Mouse (Mus musculus) G1E (cell line): ENCODE data around the gene Col26a1. TPM values are rescaled to one million over a fixed set of nuclear protein-coding genes. Genes with fewer than 3 reads are reported as not detected.

Experiments used
- ATAC-seq: 2 replicates; pipeline ENCODE4 v1.8.0; 2016; ENCODE audit warnings: mild to moderate bottlenecking; ENCODE audit not compliant: insufficient number of reproducible peaks, poor library complexity, low FRiP score, severe bottlenecking; ENCODE audit errors: extremely low read depth
- DNase-seq: peaks from one replicate; pipeline ENCODE4 v3.0.0; 2012; ENCODE audit warnings: low spot score
- H3K27me3 ChIP-seq: 2 replicates; pipeline ENCODE4 v1.6.1; 2012; ENCODE audit warnings: mild to moderate bottlenecking, low read length, inconsistent platforms; ENCODE audit not compliant: insufficient read depth
- H3K36me3 ChIP-seq: replicated peaks from 2 replicates; pipeline ENCODE3; 2012; ENCODE audit warnings: mild to moderate bottlenecking, inconsistent platforms
- H3K4me1 ChIP-seq: 2 replicates; pipeline ENCODE4 v1.6.1; 2012; ENCODE audit warnings: low read depth, low read length, inconsistent platforms, mixed read lengths; ENCODE audit not compliant: insufficient read depth
- H3K4me3 ChIP-seq: 2 replicates; pipeline ENCODE4 v1.5.1; 2012; ENCODE audit warnings: low read depth, mild to moderate bottlenecking, inconsistent platforms, low read length, moderate library complexity, mixed read lengths
- H3K9me3 ChIP-seq: replicated peaks from 2 replicates; pipeline ENCODE4 v1.6.1; 2012; ENCODE audit warnings: inconsistent platforms
- CTCF ChIP-seq: IDR thresholded peaks from 2 replicates; pipeline ENCODE4 v1.5.1; 2012; ENCODE audit warnings: low read depth, low read length, inconsistent platforms, mixed read lengths
- GATA1 ChIP-seq: IDR thresholded peaks from 2 replicates; pipeline ENCODE4 v1.6.1; 2012; ENCODE audit warnings: borderline replicate concordance, low read length, inconsistent platforms, mixed read lengths
- GATA2 ChIP-seq: IDR thresholded peaks from 2 replicates; pipeline ENCODE4 v1.6.1; 2012; ENCODE audit warnings: low read depth, low read length, inconsistent platforms, borderline replicate concordance
- POLR2AphosphoS5 ChIP-seq: IDR thresholded peaks from 2 replicates; pipeline ENCODE4 v1.6.1; 2012; ENCODE audit warnings: low read depth, low read length, inconsistent platforms; ENCODE audit not compliant: insufficient replicate concordance
- TAL1 ChIP-seq: conservative IDR thresholded peaks from 2 replicates; pipeline ENCODE4 v1.6.1; 2012; ENCODE audit warnings: low read depth, low read length, inconsistent platforms, mixed read lengths
- polyA plus RNA-seq: library from polyadenylated mRNA; stranded (reverse); fragments of >175 nt; gene quantifications from 2 replicates; pipeline ENCODE4 v1.2.3, GENCODE M21; 2012
- total RNA-seq, 2 experiments: library from RNA; stranded (forward) in 1 of 2; stranded (reverse) in 1 of 2; fragments of 200-1000 nt in 1 of 2; fragments of >200 nt in 1 of 2; fragmentation: Nextera tagmentation in 1 of 2; gene quantifications; 2 replicates each; pipeline ENCODE4 v1.2.3; 2014 to 2017

Col26a1 gene
- total and polyA plus RNA-seq, 3 experiments, result 0.38 TPM; not detected in 2

DNA sequence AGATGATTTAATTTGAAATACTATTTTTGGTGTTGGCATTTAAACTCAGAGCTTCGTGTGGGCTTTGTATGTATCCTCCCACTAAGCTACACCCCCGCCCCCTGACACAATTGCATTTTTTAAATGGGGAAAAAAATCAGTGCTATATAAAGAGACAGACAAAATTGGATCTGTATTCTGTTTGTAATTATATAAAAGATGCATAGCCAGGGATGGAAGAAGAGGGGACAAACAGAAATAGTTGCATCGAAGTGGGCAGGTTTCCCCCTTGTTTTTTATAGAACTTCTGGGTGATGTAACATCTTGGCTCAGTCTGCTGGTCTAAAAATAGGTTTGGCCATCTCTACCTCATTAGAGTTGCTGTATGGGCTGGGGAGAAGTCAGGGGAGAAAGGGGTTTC is 107.5 kb downstream of the Col26a1 start:
- Histone ChIP-seq H3K9me3 (peaks cover 6% of the 10 kb centered on the region), H3K27me3 (0 out of 2 replicates have a peak, but pooled peaks cover 5% of the 10 kb centered on the region), H3K36me3 (no peaks in the 10 kb centered on the region), H3K4me1 (no peaks in the 10 kb centered on the region), H3K4me3 (no peak overlapping the region)
- TF ChIP-seq POLR2AphosphoS5, result no peak
- no peak for TF ChIP-seq GATA2
- no peak for TF ChIP-seq GATA1
- TF ChIP-seq CTCF, result no peak
- no peak for TF ChIP-seq TAL1
- no peak for DNase-seq
- ATAC-seq, result no peak

DNA sequence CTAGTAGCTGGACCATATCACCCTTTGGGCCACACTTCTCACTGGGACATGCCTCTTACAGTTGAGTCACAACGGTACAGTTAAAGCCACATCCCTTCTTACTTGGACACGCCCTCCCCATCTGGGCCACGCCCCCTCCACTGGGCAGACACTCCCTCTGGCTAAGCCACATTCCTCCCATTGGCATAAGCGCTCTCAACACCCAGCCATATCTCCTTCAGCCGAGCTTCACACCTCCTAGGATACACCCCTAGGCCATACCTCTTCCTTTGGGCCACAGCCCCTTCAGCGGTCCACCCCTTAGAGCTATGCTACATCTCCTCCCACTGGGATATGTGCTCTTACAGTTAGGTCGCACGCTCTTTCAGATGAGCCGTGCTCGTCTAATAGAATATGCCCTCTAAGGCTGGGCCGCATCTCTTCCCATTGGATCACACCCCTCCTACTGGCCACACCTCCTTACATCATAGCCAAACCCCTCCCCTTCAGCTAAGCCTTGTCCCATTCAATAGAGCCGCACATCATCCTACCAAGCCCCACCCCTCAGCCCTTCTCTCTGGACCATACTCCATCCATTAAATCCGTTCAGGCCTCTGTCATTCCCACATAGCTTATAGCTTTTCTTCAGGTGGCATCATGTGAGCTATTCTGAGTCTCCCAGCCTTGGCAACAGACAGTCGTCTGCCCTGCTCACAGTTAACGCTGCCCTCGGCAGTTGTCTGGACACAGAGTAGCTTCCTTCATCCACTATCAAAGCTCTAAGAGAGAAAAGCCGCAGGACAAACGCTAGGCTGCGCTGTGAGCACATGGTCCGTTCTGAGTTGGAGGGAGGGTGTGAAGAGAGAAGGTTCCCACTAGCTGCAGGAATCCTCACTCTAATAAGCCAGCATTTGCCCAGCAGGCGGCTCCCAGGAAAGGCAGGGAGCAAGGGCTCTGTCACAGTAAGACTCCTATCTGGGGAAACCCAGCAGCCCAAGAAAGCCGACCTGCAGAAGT is 109.7 kb downstream of the Col26a1 start:
- DNase-seq (no peak), ATAC-seq (no peak)
- Histone ChIP-seq H3K4me3 (no peak overlapping the region), H3K36me3 (no peaks in the 10 kb centered on the region), H3K27me3 (0 out of 2 replicates have a peak, but pooled peaks cover 5% of the 10 kb centered on the region), H3K9me3 (peaks cover 6% of the 10 kb centered on the region), H3K4me1 (no peaks in the 10 kb centered on the region)
- TF ChIP-seq GATA1, result no peak
- no peak for TF ChIP-seq GATA2
- TF ChIP-seq TAL1, result no peak
- TF ChIP-seq CTCF, result no peak
- no peak for TF ChIP-seq POLR2AphosphoS5

DNA sequence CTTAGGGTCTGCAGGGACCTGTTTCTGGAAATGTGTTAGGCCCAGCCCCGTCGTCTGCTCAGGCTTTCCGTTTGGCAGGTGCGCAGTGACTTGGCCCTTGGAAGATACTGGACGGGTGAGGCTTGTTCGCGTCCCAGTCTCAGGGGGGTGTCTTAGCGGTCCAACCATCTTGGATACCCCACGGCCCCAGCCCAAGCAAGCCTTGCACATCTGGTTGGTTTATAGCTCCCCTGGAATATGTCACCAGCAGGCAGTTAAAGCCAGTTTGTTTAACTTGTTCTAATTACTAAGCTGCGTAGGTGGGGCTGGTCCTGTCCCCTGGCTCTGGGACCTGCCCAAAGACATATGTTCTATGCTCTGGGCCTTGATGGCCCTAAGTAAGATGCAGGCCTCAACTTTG is 111.9 kb downstream of the Col26a1 start:
- DNase-seq (no peak), ATAC-seq (no peak)
- Histone ChIP-seq H3K36me3 (no peaks in the 10 kb centered on the region), H3K27me3 (0 out of 2 replicates have a peak, but pooled peaks cover 5% of the 10 kb centered on the region), H3K9me3 (peaks cover 6% of the 10 kb centered on the region), H3K4me3 (no peak overlapping the region), H3K4me1 (no peaks in the 10 kb centered on the region)
- no peak for TF ChIP-seq GATA1
- no peak for TF ChIP-seq GATA2
- no peak for TF ChIP-seq POLR2AphosphoS5
- TF ChIP-seq TAL1, result no peak
- TF ChIP-seq CTCF, result no peak

DNA sequence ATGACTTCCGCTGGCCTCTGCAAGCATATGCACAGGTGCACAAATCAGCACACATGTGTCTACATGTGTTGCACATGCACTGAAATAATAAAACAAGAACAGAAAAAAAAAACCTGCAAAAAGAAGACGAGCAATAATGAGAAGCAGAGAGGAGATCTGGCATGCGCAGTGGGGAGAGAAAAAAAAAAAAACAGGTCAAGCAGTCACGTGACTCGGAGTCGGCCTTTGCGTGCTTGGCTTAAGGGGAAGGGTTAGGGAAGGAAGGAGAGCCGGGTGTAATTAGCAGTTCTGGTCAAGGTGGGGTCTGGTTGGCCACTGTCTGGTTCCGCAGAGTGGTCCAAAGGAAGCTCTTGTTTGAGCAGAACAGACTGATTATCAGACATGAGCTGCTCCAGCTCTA is 115.7 kb downstream of the Col26a1 start:
- no peak for TF ChIP-seq GATA1
- TF ChIP-seq CTCF, result no peak
- TF ChIP-seq POLR2AphosphoS5, result no peak
- no peak for TF ChIP-seq TAL1
- no peak for TF ChIP-seq GATA2
- Histone ChIP-seq H3K4me1 (no peaks in the 10 kb centered on the region), H3K9me3 (no peaks in the 10 kb centered on the region), H3K4me3 (no peak overlapping the region), H3K27me3 (no peaks in the 10 kb centered on the region), H3K36me3 (no peaks in the 10 kb centered on the region)
- DNase-seq, result no peak
- no peak for ATAC-seq

DNA sequence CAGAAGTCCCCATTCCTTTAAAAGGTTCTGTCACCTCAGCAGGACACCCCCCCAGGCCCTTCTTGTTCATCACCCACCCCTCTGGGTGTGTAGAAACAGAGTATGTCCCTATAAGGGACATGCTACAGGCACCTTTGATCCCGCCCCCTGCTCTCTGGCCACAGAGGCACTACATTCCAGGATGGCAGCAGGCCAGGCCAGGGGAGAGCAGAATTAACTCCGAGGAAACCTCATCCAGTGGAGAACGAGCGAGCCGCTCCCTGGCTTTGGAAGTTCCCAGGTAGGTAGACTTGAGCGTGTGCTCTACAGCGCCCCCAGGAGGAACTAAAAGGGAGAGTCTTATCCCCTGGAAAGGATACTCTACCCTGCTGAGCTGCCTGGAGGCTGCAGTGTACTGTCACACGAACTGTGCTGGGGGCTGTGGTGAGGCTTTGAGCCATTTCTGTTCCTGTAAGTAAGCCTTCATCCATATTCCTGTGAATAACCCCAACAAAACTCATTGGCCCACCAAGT is 118.8 kb downstream of the Col26a1 start:
- ATAC-seq (no peak), DNase-seq (no peak)
- no peak overlapping the region for H3K4me3 ChIP-seq
- H3K27me3 ChIP-seq, result no peaks in the 10 kb centered on the region
- H3K9me3 ChIP-seq, result no peaks in the 10 kb centered on the region
- TF ChIP-seq TAL1, result no peak
- TF ChIP-seq CTCF, result no peak
- no peak for TF ChIP-seq GATA1
- TF ChIP-seq GATA2, result no peak
- no peak for TF ChIP-seq POLR2AphosphoS5
- H3K4me1 ChIP-seq, result no peaks in the 10 kb centered on the region
- no peaks in the 10 kb centered on the region for H3K36me3 ChIP-seq

DNA sequence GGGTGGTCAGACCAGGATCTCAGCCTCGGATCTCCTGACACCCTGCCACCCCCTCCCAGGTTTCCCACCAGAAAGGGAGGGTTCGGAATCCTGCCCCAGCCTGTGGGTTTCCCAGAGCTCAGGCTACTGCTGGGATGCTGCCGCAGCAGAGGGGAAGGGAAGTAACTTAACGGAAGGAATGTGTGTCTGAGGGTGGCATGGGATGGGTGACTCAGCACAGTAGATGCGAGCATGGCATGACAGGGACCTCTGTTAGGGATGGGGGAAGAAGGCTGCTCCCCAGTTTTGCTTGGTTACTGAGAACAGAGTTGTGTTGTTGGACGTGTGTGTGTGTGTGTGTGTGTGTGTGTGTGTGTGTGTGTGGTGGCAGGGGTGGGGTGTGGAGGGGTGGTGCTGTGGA is 122.7 kb downstream of the Col26a1 start:
- TF ChIP-seq CTCF (no peak), POLR2AphosphoS5 (no peak), GATA2 (no peak), GATA1 (no peak), TAL1 (no peak)
- Histone ChIP-seq H3K4me3 (no peak overlapping the region), H3K4me1 (no peaks in the 10 kb centered on the region), H3K36me3 (no peaks in the 10 kb centered on the region), H3K9me3 (no peaks in the 10 kb centered on the region), H3K27me3 (no peaks in the 10 kb centered on the region)
- DNase-seq (no peak), ATAC-seq (no peak)
